Mouse (Mus musculus) kidney, adult 2 months (tissue): ENCODE measurements around the gene Ngfr.
A peak's percentile ranks its signal among the peaks of the same experiment; 100 is the strongest.

ENCODE experiments used
- CTCF ChIP-seq: fragments of 200-500 bp; conservative IDR thresholded peaks from 2 replicates; pipeline ENCODE4 v1.5.1; 2011; ENCODE audit warnings: low read depth, mild to moderate bottlenecking, control low read depth, low read length, moderate library complexity, mixed read lengths; ENCODE audit not compliant: insufficient read depth, insufficient read length
- POLR2A ChIP-seq: fragments of 200-500 bp; IDR thresholded peaks from one replicate; pipeline ENCODE4 v1.6.1; 2011; ENCODE audit warnings: low read depth, low read length, control low read depth

DNA sequence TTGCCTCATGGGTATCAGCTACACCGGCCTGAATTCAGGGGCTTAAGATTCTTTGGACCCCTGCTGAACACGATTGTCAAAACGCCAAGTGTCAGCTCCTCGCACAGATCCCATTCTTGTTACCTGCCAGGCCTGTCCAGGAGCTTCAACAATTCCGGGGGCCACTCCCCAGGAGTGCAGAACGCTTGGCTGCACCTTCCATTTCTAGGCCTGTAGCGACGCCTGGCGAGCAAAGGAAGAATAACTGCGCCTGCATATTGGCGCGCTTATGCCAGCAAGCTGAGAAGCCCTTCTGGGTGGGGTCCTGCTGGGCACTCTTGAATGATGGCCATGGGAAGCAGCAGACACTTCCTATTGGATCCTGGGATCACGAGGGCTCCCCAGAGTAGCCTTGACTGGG, 66.0 kb downstream of the Ngfr start:
- peak; percentile 92 for TF ChIP-seq CTCF
- no peak for TF ChIP-seq POLR2A
